Mouse (Mus musculus): Measurements from ENCODE around the gene Hspb6.

Hspb6 gene

GRCm38 (mm10) chr7:30552102-30553020 lies at the start of gene Hspb6, which contains the start of gene Proser3:
Gene Hspb6 (plus strand): TSS chr7:30552178.
Gene Proser3 (minus strand): TSS chr7:30552299.
- peak; percentile 87 to 94 for DNase-seq (ENCODE audit: low read depth in 2 of 2, low spot score in 2 of 2)

GRCm38 (mm10) chr7:30508061-30508460 lies 43.9 kb upstream of the Hspb6 start:
- DNase-seq (ENCODE audit: low read depth in 2 of 2, low spot score in 2 of 2): no peak

GRCm38 (mm10) chr7:30515003-30515760 lies 36.8 kb upstream of the Hspb6 start:
- DNase-seq (ENCODE audit: low read depth in 2 of 2, low spot score in 2 of 2): no peak

DNA sequence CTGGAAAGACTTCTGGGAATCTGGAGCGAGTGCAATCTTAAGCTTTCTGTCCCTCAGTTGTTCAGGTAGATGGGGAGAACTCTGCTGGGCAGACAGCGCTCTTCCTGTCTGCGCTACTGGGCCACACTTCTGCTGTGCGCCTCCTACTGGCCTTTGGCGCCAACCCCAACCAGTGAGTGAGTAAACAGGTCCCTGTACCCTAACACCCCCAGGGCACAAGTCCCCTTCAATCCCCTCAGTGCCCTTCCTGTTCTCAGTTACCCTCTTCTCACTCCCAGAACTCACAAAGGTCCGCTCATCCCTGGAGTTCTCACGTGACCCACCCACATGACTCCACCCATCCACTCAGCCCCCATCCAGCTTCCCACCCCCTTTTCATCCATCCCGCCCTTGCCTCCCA lies 33.7 kb upstream of the Hspb6 start:
- DNase-seq (ENCODE audit: low read depth in 2 of 2, low spot score in 2 of 2): no peak

- no peak for DNase-seq (ENCODE audit: low read depth in 2 of 2, low spot score in 2 of 2)
Observed at GRCm38 (mm10) chr7:30520396-30520795, 31.6 kb upstream of the Hspb6 start.

GRCm38 (mm10) chr7:30520856-30521255 lies 31.1 kb upstream of the Hspb6 start:
- DNase-seq (ENCODE audit: low read depth in 2 of 2, low spot score in 2 of 2): no peak

GRCm38 (mm10) chr7:30522871-30523270 lies 29.1 kb upstream of the Hspb6 start:
- DNase-seq (ENCODE audit: low read depth in 2 of 2, low spot score in 2 of 2): no peak

DNA sequence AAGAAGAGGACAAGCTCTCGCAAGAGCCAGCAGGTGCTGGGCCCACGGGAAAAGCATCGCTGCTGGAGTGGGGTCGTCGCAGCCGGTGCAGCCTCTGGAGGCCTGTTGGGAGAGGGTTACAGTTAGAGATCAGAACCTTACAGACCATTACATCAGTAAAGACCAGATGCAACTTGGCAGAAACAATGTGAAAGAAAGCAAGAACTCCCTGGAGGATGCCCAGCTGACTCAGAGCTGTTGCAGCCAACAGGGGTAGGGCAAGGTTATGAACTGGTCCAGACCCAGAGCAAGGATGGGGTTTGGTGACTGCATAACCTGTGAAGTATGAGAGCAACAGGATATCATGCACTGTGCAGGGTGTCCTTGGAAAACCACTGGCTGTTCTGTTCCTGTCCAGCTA lies 27.5 kb upstream of the Hspb6 start:
- no peak for DNase-seq (ENCODE audit: low read depth in 2 of 2, low spot score in 2 of 2)

DNA sequence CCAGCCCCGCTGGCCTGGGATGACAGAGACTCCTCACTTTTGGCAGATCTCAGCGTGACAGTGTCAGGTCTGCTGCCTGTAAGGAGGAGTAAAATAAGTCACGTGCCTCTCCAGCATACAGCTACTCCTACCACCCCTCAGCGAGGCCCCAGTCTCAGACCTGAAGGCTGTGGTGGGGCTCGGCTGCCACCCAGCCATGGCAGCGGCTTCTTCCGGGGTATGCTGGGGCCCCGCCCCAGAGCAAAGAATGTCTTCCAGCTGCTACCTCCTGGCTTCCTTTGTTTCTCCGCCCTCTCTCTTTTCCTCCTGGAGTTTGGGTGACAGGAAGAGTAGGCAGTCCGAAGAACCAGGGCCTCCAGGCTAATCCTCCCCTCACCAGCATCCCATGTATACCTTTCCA lies 26.0 kb upstream of the Hspb6 start:
- no peak for DNase-seq (ENCODE audit: low read depth in 2 of 2, low spot score in 2 of 2)

DNA sequence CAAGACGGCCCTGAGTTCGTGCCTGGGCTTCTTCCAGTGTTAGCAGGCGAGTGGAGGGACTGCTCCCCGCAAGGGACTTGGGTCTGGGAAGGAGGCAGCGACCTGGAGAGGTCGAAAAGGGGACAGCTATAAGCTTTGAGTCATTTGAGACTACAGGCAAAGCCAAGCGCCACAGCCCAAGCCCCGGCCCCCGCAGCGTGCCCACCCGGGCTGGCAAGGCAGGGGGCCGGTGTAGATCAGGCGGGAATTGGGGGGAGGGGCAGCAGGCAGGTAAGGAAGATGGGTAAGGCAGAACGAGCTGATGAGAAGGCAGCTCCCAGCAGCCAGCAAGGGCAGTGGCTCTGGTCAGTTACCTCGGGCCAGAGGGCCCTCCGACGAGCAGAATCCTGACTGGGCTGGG lies 25.6 kb upstream of the Hspb6 start:
- no peak for DNase-seq (ENCODE audit: low read depth in 2 of 2, low spot score in 2 of 2)

DNA sequence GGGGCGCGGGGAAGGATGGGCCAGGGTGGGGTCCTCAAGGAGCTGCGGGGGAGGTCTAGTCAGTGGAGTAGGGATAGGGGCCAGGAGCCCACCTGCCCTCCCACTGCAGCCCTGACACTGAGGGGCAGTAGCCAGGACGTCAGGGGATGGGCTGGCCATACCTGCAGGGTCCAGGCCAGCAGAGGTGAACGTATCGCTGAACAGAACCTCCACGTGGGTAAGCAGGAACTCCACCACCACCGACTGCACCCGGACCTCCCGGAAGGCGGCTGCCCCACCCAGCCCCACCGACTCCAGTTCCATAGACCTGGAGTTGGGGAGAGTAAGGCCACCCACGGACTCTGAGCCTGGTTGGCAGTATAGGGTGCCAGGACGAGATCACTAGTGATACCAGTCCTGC lies 25.0 kb upstream of the Hspb6 start:
- no peak for DNase-seq (ENCODE audit: low read depth in 2 of 2, low spot score in 2 of 2)

GRCm38 (mm10) chr7:30531291-30531815 lies 20.6 kb upstream of the Hspb6 start:
- no peak for DNase-seq (ENCODE audit: low read depth in 2 of 2, low spot score in 2 of 2)

DNA sequence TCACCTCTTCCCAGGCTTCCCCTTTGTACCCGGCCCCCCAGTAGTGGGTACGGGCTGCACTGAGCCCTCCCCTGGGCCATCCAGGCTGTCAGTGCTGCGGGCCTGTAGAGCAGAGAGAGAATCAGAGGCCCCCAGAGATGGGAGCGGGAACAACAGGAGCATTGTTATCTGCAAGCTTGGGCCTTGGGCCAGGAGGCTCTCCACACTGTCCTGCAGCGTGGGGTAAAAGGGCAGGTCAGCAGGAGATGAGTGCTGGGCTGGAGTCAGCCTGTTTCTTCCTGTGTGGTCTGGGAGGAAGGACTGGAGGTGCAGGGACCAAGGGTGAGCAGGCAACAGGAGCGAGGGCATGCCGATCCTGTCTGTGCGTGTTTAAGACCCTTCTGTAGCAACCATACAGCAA lies 19.0 kb upstream of the Hspb6 start:
- no peak for DNase-seq (ENCODE audit: low read depth in 2 of 2, low spot score in 2 of 2)

DNA sequence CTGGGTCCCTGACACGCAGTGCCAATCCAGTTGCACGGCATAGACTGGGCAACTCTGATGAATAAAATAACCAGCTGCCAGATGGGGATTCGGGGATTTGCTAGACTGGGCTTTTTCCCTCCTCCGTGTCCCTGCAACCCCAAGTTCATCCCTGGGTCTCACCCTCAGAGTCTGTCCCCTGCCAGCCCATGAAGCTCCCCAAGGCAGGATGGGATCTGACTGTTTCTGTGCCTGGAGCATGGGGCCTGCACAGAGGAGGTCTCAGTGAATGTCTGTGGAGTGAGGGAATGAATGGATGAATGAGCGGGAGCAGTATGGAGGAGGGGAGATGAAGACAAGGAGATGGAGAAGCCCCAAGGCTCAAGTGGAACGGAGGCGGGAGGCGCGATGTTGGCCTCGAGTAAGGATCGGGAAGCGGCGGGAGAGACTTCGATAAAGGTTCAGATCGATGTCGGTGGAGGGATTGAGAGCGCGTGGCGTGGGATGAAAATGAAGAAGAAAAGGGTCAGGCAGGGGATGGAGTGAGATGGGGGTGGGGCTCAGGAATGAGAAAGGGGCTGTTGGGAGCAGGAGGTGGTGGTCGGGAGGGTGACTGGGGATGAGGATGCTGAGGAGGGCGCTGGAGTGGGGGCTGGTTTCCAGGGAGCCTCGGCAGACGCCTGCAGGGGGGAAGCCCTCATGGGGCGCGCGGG lies 17.9 kb upstream of the Hspb6 start:
- no peak for DNase-seq (ENCODE audit: low read depth in 2 of 2, low spot score in 2 of 2)

- DNase-seq (ENCODE audit: low read depth in 2 of 2, low spot score in 2 of 2): peak; percentile 85 to 90
Observed at GRCm38 (mm10) chr7:30534633-30535577, 17.1 kb upstream of the Hspb6 start, which contains the start of gene Arhgap33. Gene Arhgap33 (minus strand): TSS chr7:30535060.

DNA sequence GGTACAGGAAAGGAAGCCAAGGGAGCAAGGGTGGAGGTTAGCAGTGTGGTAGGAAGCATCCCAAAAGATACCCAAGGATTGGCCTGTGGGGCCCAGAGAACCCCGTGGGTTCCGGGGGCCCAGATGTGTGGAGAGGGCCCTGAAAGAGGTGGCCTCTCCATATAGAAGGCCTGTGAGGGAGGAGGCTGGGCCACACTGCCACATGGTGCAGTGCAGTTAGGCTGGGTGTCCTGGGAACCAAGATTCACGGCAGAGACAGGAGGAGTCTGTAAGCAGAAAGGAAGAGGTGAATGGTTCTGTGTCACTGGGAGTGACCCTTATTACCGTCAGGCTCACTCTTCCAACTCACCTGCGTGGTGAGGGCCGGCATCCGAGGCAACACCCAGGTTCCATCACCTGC lies 11.4 kb upstream of the Hspb6 start:
- no peak for DNase-seq (ENCODE audit: low read depth in 2 of 2, low spot score in 2 of 2)

DNA sequence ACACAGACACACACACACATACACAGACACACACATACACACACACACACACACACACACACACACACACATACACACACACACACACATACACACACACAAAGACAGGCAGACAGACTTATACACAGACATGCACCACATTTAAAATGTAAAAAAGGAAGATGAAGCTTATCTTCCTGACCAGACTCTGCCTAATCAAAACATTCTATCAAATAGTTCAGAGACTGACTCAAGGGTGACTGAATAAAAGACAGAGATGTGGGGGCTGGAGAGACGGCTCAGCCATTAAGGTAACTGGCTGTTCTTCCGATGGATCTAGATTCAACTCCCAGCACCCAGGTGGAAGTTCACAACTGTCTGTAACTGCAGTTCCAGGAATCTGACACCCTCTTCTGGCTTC lies 7.7 kb upstream of the Hspb6 start:
- no peak for DNase-seq (ENCODE audit: low read depth in 2 of 2, low spot score in 2 of 2)

- DNase-seq (ENCODE audit: low read depth in 2 of 2, low spot score in 2 of 2): no peak
Observed at GRCm38 (mm10) chr7:30549880-30550279, 2.1 kb upstream of the Hspb6 start.

DNA sequence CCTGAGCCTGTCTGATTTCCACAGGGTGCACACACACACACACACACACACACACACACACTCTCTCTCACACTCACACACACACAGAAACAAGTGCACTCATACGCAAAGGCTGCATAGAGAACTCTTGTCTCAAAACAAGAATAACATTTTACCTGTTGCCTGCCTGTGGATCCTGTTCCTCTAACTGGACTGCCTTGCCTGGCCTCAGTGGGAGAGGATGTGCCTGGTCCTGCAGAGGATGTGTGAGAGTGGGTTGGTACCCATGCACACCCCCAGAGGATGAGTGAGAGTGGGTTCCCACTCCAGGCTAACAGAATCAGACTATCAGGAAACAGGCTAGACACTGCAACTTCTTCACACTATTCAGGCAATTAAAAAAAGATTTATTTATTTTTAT lies 1.4 kb upstream of the Hspb6 start:
- no peak for DNase-seq (ENCODE audit: low read depth in 2 of 2, low spot score in 2 of 2)

- no peak for DNase-seq (ENCODE audit: low read depth in 2 of 2, low spot score in 2 of 2)
Observed at GRCm38 (mm10) chr7:30551445-30552101, 405 bp upstream of the Hspb6 start.

Data from CD8-positive naive resting alpha-beta T cell, adult 2 months (primary cell).